ENCODE assay signal across 21 mouse cellular contexts in genomic region chr2:154642712-154643385, GRCm38 (mm10). TPM values are rescaled to one million over a fixed set of nuclear protein-coding genes. Genes with fewer than 3 reads are reported as not detected.
DNase-seq lines count a peak whose midpoint lies in the region; ATAC-seq and TF ChIP-seq lines count a peak whose summit lies in the region.
"Had no signal": no experiment of that assay in that cellular context is flagged by ENCODE, and none has a peak within 500 bp of the region (broad histone marks: within the 10 kb centered on the region; RNA-seq: fewer than 3 reads in every experiment).

No protein-coding gene starts in this region.

- H3K27me3 ChIP-seq in hindbrain, postnatal 0 days (ENCODE audit: insufficient read depth, low read length): no peaks in the 10 kb centered on the region
- no peaks in the 10 kb centered on the region for H3K27me3 ChIP-seq in hindbrain, embryonic 11.5 days (ENCODE audit: control insufficient read depth, insufficient read depth, low read length)
- no peaks in the 10 kb centered on the region for H3K27me3 ChIP-seq in lung, embryonic 14.5 days (ENCODE audit: insufficient read depth, low read length)
- H3K27me3 ChIP-seq in forebrain, embryonic 10.5 days (ENCODE audit: poor library complexity, severe bottlenecking): no peaks in the 10 kb centered on the region

- no peak for DNase-seq in hindbrain, postnatal 0 days (ENCODE audit: low spot score)
- no peak for DNase-seq in hindbrain, embryonic 11.5 days (ENCODE audit: low spot score)
- DNase-seq in lung, embryonic 14.5 days: no peak
- no peak for DNase-seq in lung, adult 18-20 months
- DNase-seq in brain, embryonic 14.5 days (ENCODE audit: low read depth): no peak
- no peak for DNase-seq in forebrain, embryonic 10.5 days (ENCODE audit: extremely low spot score, low spot score)
- DNase-seq in right cerebral cortex, postnatal 25 days: no peak
- DNase-seq: adrenal gland, postnatal 14 days; cerebellum, adult 9-11 months; embryo, embryonic 11 days; thymus, adult 2 months had no signal

- H3K9me3 ChIP-seq in hindbrain, postnatal 0 days (ENCODE audit: low read length): no peaks in the 10 kb centered on the region
- H3K9me3 ChIP-seq in hindbrain, embryonic 11.5 days (ENCODE audit: control insufficient read depth, low read length): no peaks in the 10 kb centered on the region
- H3K9me3 ChIP-seq in lung, embryonic 14.5 days (ENCODE audit: low read depth, low read length): no peaks in the 10 kb centered on the region
- H3K9me3 ChIP-seq in forebrain, embryonic 10.5 days: peaks cover 8% of the 10 kb centered on the region

- no peak overlapping the region for H3K9ac ChIP-seq in hindbrain, postnatal 0 days (replicated peaks; ENCODE audit: low read length)
- H3K9ac ChIP-seq in hindbrain, embryonic 11.5 days (ENCODE audit: low read depth, low read length): no peak overlapping the region
- H3K9ac ChIP-seq in lung, embryonic 14.5 days: no peak overlapping the region

- TF ChIP-seq POLR2A in brain, embryonic 14.5 days (IDR thresholded peaks at IDR 0.05; ENCODE audit: borderline replicate concordance, extremely low read depth, insufficient read depth, insufficient read length, poor library complexity, severe bottlenecking): no peak

- no peak overlapping the region for H3K4me3 ChIP-seq in hindbrain, postnatal 0 days (ENCODE audit: low read length)
- H3K4me3 ChIP-seq in hindbrain, embryonic 11.5 days (ENCODE audit: low read depth, low read length): no peak overlapping the region
- H3K4me3 ChIP-seq in lung, embryonic 14.5 days (ENCODE audit: low read depth, low read length): no peak overlapping the region
- no peak overlapping the region for H3K4me3 ChIP-seq in forebrain, embryonic 10.5 days

- H3K4me2 ChIP-seq in hindbrain, postnatal 0 days (ENCODE audit: low read depth, low read length): no peak overlapping the region
- no peak overlapping the region for H3K4me2 ChIP-seq in hindbrain, embryonic 11.5 days (replicated peaks; ENCODE audit: low read depth, low read length)
- H3K4me2 ChIP-seq in lung, embryonic 14.5 days: no peak overlapping the region

- WGBS in hindbrain, postnatal 0 days: 91% methylated on average over 6 of the region's 6 CpGs
- 87% methylated on average over 6 of the region's 6 CpGs for WGBS in hindbrain, embryonic 11.5 days
- WGBS in lung, embryonic 14.5 days: 69% methylated on average over 6 of the region's 6 CpGs
- 88% methylated on average over 6 of the region's 6 CpGs for WGBS in forebrain, embryonic 10.5 days

- peaks cover 52% of the 10 kb centered on the region for H3K36me3 ChIP-seq in hindbrain, postnatal 0 days (ENCODE audit: insufficient read depth, low read length)
- peaks cover 9% of the 10 kb centered on the region; the same call in 1 of the 2 replicates for H3K36me3 ChIP-seq in hindbrain, embryonic 11.5 days (ENCODE audit: control insufficient read depth, insufficient read depth, low read length)
- H3K36me3 ChIP-seq in lung, embryonic 14.5 days (ENCODE audit: insufficient read depth): peaks cover 29% of the 10 kb centered on the region
- H3K36me3 ChIP-seq in forebrain, embryonic 10.5 days (replicated peaks): peaks cover 75% of the 10 kb centered on the region

- ATAC-seq in hindbrain, postnatal 0 days: no peak
- no peak for ATAC-seq in hindbrain, embryonic 11.5 days (ENCODE audit: low FRiP score)
- ATAC-seq in lung, embryonic 14.5 days (ENCODE audit: insufficient read depth): no peak
- ATAC-seq in megakaryocyte-erythroid progenitor cell, adult 5-6 weeks (replicated peaks; ENCODE audit: low FRiP score, low TSS enrichment, poor library complexity, severe bottlenecking): peak; percentile 35; the same call in 1 of the 2 replicates
- ATAC-seq: forebrain, embryonic 14.5 days; inflammation-experienced regulatory T-cells, adult 6 months; midbrain, embryonic 16.5 days had no signal

- H3K4me1 ChIP-seq in hindbrain, postnatal 0 days (ENCODE audit: insufficient read depth, low read length): no peaks in the 10 kb centered on the region
- no peaks in the 10 kb centered on the region for H3K4me1 ChIP-seq in hindbrain, embryonic 11.5 days (replicated peaks; ENCODE audit: control insufficient read depth, insufficient read depth, low read length)
- no peaks in the 10 kb centered on the region for H3K4me1 ChIP-seq in lung, embryonic 14.5 days (ENCODE audit: insufficient read depth)
- no peaks in the 10 kb centered on the region for H3K4me1 ChIP-seq in forebrain, embryonic 10.5 days

- peak; percentile 21; the same call in 1 of the 2 replicates for TF ChIP-seq CTCF in hindbrain, postnatal 0 days (IDR thresholded peaks at IDR 0.05; ENCODE audit: low read depth)
- TF ChIP-seq CTCF in lung, embryonic 14.5 days (IDR thresholded peaks at IDR 0.05; ENCODE audit: low read depth): peak; percentile 39
- peak; percentile 18; the same call in 1 of the 2 replicates for TF ChIP-seq CTCF in brain, embryonic 14.5 days (IDR thresholded peaks at IDR 0.05; ENCODE audit: borderline replicate concordance, extremely low read depth, insufficient read depth, insufficient read length)

- H3K27ac ChIP-seq in hindbrain, postnatal 0 days: no peak overlapping the region
- no peak overlapping the region for H3K27ac ChIP-seq in hindbrain, embryonic 11.5 days (ENCODE audit: low read depth, low read length)
- peak overlapping the region; percentile 24; the same call in 1 of the 2 replicates for H3K27ac ChIP-seq in lung, embryonic 14.5 days (ENCODE audit: low read depth)
- H3K27ac ChIP-seq in forebrain, embryonic 10.5 days: no peak overlapping the region

RNA-seq across cellular contexts. Expression of gene Chmp4b, which starts 8.7 kb away (rescaled TPM):
- total RNA-seq in hindbrain, postnatal 0 days (2014; rRNA removed): 113 and 151 TPM in 2 replicates
- 35.9 and 36.5 TPM in 2 replicates for polyA plus RNA-seq in hindbrain, postnatal 0 days (2015; fragmentation: Nextera tagmentation; extraction: Ambion mirVana)
- polyA plus RNA-seq in hindbrain, embryonic 11.5 days (2014; fragmentation: Nextera tagmentation; extraction: Ambion mirVana): 15.2 and 15.7 TPM in 2 replicates
- 14.9 and 15.0 TPM in 2 replicates for polyA plus RNA-seq in lung, embryonic 14.5 days (2014; fragmentation: Nextera tagmentation; extraction: Ambion mirVana)
- 201 and 214 TPM in 2 replicates for polyA plus RNA-seq in brain, embryonic 14.5 days (2012; rRNA removed)
- total RNA-seq in megakaryocyte-erythroid progenitor cell, adult 5-6 weeks (2014; fragmentation: Nextera tagmentation): 79.5 and 118 TPM in 2 replicates
- 95.1 and 99.0 TPM in 2 replicates for total RNA-seq in megakaryocyte-erythroid progenitor cell, adult 5-6 weeks (2017)
- polyA plus RNA-seq in forebrain, embryonic 10.5 days (2016; fragmentation: Nextera tagmentation; extraction: Ambion mirVana): 12.9 and 13.4 TPM in 2 replicates

RNA-seq across cellular contexts. Expression of gene 4930519P11Rik, which starts 29.6 kb away (rescaled TPM):
- not detected in 2 replicates for total RNA-seq in hindbrain, postnatal 0 days (2014; rRNA removed)
- 0.54 TPM in 1 of 2 replicates, not detected in the other for polyA plus RNA-seq in hindbrain, postnatal 0 days (2015; fragmentation: Nextera tagmentation; extraction: Ambion mirVana)
- 0.56 and 1.0 TPM in 2 replicates for polyA plus RNA-seq in hindbrain, embryonic 11.5 days (2014; fragmentation: Nextera tagmentation; extraction: Ambion mirVana)
- 0.72 and 0.83 TPM in 2 replicates for polyA plus RNA-seq in lung, embryonic 14.5 days (2014; fragmentation: Nextera tagmentation; extraction: Ambion mirVana)
- 0.22 and 0.69 TPM in 2 replicates for polyA plus RNA-seq in brain, embryonic 14.5 days (2012; rRNA removed)
- total RNA-seq in megakaryocyte-erythroid progenitor cell, adult 5-6 weeks (2014; fragmentation: Nextera tagmentation): not detected in 2 replicates
- total RNA-seq in megakaryocyte-erythroid progenitor cell, adult 5-6 weeks (2017): not detected in 2 replicates
- polyA plus RNA-seq in forebrain, embryonic 10.5 days (2016; fragmentation: Nextera tagmentation; extraction: Ambion mirVana): 0.34 and 0.53 TPM in 2 replicates
- total RNA-seq: adrenal gland, postnatal 14 days; gastrocnemius, adult 18-20 months; heart, postnatal 25 days; layer of hippocampus, adult 18-20 months; left cerebral cortex, postnatal 10 days; liver, adult 2 months; megakaryocyte, adult 5-6 weeks had no signal
- polyA plus RNA-seq: inflammation-experienced regulatory T-cells, adult 6 months had no signal

RNA-seq across cellular contexts. Expression of gene Zfp341, which starts 29.8 kb away (rescaled TPM):
- total RNA-seq in hindbrain, postnatal 0 days (2014; rRNA removed): 7.0 and 8.5 TPM in 2 replicates
- polyA plus RNA-seq in hindbrain, postnatal 0 days (2015; fragmentation: Nextera tagmentation; extraction: Ambion mirVana): 1.5 and 1.6 TPM in 2 replicates
- polyA plus RNA-seq in hindbrain, embryonic 11.5 days (2014; fragmentation: Nextera tagmentation; extraction: Ambion mirVana): 1.0 and 1.5 TPM in 2 replicates
- polyA plus RNA-seq in lung, embryonic 14.5 days (2014; fragmentation: Nextera tagmentation; extraction: Ambion mirVana): 1.0 and 1.1 TPM in 2 replicates
- polyA plus RNA-seq in brain, embryonic 14.5 days (2012; rRNA removed): 17.6 and 18.7 TPM in 2 replicates
- total RNA-seq in megakaryocyte-erythroid progenitor cell, adult 5-6 weeks (2014; fragmentation: Nextera tagmentation): 5.1 and 7.1 TPM in 2 replicates
- total RNA-seq in megakaryocyte-erythroid progenitor cell, adult 5-6 weeks (2017): 0.30 and 1.1 TPM in 2 replicates
- polyA plus RNA-seq in forebrain, embryonic 10.5 days (2016; fragmentation: Nextera tagmentation; extraction: Ambion mirVana): 0.93 and 1.2 TPM in 2 replicates

RNA-seq across cellular contexts. Expression of gene Pxmp4, which starts 39.3 kb away (rescaled TPM):
- total RNA-seq in hindbrain, postnatal 0 days (2014; rRNA removed): 24.8 and 31.1 TPM in 2 replicates
- polyA plus RNA-seq in hindbrain, postnatal 0 days (2015; fragmentation: Nextera tagmentation; extraction: Ambion mirVana): 21.9 and 24.1 TPM in 2 replicates
- 12.8 and 14.1 TPM in 2 replicates for polyA plus RNA-seq in hindbrain, embryonic 11.5 days (2014; fragmentation: Nextera tagmentation; extraction: Ambion mirVana)
- polyA plus RNA-seq in lung, embryonic 14.5 days (2014; fragmentation: Nextera tagmentation; extraction: Ambion mirVana): 24.1 and 25.9 TPM in 2 replicates
- 11.4 and 12.5 TPM in 2 replicates for polyA plus RNA-seq in brain, embryonic 14.5 days (2012; rRNA removed)
- 17.3 and 18.1 TPM in 2 replicates for total RNA-seq in megakaryocyte-erythroid progenitor cell, adult 5-6 weeks (2014; fragmentation: Nextera tagmentation)
- 9.1 and 12.4 TPM in 2 replicates for total RNA-seq in megakaryocyte-erythroid progenitor cell, adult 5-6 weeks (2017)
- 9.3 and 12.4 TPM in 2 replicates for polyA plus RNA-seq in forebrain, embryonic 10.5 days (2016; fragmentation: Nextera tagmentation; extraction: Ambion mirVana)
